Mouse (Mus musculus): Measurements from ENCODE around the gene Il11ra1. TPM values are rescaled to one million over a fixed set of nuclear protein-coding genes. Genes with fewer than 3 reads are reported as not detected.
"Not testable (repeated sequence)": the region's sequence is repeated elsewhere in the genome, so short reads cannot be mapped to it uniquely, and the experiment has no call there.

The Il11ra1 gene
- total and polyA plus RNA-seq, 2 experiments from 2014 or later, result 17.2 to 29.1 TPM

DNA sequence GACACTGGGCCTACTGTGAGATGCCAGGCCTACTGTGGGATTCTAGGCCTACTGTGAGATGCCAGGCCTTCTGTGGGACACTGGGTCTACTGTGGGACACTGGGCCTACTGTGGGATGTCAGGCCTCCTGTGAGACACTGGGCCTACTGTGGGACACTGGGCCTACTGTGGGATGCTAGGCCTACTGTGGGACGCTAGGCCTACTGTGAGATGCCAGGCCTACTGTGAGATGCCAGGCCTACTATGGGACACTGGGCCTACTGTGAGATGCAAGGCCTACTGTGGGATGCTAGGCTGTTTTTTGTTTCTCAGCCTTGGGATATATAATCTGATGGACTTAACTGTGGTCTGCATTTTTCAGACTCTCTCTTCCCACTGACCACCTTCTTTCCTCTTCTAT, 76.1 kb downstream of the Il11ra1 start:
- H3K27ac ChIP-seq (ENCODE audit: low read depth, low read length); ATAC-seq; H3K4me2 ChIP-seq (ENCODE audit: low read depth); H3K9me3 ChIP-seq (ENCODE audit: low read length); DNase-seq; H3K9ac ChIP-seq; H3K4me1 ChIP-seq (ENCODE audit: insufficient read depth); H3K27me3 ChIP-seq (ENCODE audit: insufficient read depth, low read length); H3K36me3 ChIP-seq (ENCODE audit: insufficient read depth); H3K4me3 ChIP-seq (ENCODE audit: low read depth, low read length): not testable (repeated sequence)
- 80% methylated on average over 1 of the region's 1 CpGs for WGBS

DNA sequence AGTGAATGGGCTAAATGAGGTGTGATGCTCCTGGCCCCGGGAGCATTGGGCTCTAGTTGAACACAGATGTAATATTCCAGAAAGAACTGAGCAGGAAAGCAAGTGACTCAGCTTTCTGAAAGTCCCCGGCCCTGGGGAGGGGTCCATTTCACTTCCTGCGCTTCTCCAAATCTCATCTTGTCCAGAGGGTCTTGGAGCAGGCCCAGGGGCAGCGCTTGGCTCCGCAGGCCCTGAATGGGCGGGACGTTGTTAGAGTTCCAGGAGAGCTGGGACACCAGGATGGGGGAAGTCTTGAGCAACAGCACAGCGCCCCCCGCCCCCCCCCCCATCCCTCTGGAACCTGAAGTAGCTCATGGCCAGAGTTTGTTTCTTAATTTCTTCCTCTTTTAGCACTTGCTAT, 81.5 kb downstream of the Il11ra1 start:
- not testable (repeated sequence) for H3K27me3 ChIP-seq (ENCODE audit: insufficient read depth, low read length); H3K4me3 ChIP-seq (ENCODE audit: low read depth, low read length); H3K9ac ChIP-seq; H3K4me1 ChIP-seq (ENCODE audit: insufficient read depth); H3K27ac ChIP-seq (ENCODE audit: low read depth, low read length); DNase-seq; H3K4me2 ChIP-seq (ENCODE audit: low read depth); H3K36me3 ChIP-seq (ENCODE audit: insufficient read depth); ATAC-seq; H3K9me3 ChIP-seq (ENCODE audit: low read length)
- whole genome bisulfite sequencing, result 17% methylated on average over 9 of the region's 9 CpGs

DNA sequence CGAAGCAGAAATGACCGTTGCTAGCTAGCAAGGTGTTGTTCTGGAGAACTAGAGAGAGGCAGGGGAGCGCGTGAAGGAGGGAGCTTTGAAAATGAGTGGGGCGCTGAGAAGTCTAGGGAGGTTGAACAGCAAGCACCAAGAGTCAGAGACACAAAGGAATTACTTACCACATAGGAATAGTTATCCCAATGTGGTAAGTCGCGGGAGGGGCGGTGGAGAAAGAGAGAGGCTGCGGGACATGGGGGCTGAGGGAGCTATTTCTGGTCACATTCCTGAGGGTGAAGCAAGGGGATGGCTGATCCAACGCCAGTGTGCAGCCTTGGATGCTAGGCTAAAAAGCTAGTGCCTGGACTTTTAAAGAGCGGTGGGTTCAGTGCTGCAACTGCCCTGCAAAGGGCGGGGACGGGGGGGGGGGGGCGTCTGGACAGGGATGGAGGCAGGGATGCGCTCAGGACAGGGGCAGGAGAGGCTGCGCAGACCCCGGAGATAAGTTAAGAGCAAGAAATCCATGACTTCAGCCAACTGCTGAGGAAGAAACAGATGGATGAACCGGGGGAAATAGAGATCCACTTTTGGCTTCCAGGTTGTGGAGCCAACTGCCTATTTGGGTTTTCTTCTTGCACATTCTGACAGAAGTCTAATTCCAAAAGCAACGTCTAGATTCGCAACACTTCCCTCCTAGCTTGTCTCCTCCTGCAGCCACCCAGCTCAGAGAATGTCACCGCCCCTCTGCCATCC, 82.1 kb downstream of the Il11ra1 start:
- ATAC-seq, result peak; percentile 36; the same call in 1 of the 2 replicates
- not testable (repeated sequence) for H3K27me3 ChIP-seq (ENCODE audit: insufficient read depth, low read length); DNase-seq; H3K27ac ChIP-seq (ENCODE audit: low read depth, low read length); H3K4me1 ChIP-seq (ENCODE audit: insufficient read depth); H3K9me3 ChIP-seq (ENCODE audit: low read length); H3K36me3 ChIP-seq (ENCODE audit: insufficient read depth); H3K4me3 ChIP-seq (ENCODE audit: low read depth, low read length); H3K9ac ChIP-seq; H3K4me2 ChIP-seq (ENCODE audit: low read depth)
- 18% methylated on average over 13 of the region's 21 CpGs for WGBS

DNA sequence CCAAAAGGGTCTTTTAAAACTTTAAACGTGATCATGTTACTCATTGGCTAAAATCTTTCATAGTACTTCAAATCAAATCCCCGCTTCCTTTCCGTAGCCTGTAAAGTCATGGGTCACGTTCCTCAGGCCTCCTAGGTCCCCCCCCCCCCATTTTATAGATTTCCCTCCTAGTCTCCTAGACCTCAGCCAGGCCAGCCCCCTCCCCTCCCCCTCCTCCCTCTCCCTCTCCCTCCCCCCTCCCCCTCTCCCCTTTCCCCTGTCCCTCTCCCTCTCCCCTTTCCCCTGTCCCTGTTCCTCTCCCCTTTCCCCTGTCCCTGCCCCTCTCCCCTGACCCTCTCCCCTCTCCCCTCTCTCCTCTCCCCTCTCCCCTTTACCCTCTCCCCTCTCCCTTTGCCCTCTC, 82.9 kb downstream of the Il11ra1 start:
- 24% methylated on average over 4 of the region's 4 CpGs for WGBS
- not testable (repeated sequence) for H3K9me3 ChIP-seq (ENCODE audit: low read length); ATAC-seq

DNA sequence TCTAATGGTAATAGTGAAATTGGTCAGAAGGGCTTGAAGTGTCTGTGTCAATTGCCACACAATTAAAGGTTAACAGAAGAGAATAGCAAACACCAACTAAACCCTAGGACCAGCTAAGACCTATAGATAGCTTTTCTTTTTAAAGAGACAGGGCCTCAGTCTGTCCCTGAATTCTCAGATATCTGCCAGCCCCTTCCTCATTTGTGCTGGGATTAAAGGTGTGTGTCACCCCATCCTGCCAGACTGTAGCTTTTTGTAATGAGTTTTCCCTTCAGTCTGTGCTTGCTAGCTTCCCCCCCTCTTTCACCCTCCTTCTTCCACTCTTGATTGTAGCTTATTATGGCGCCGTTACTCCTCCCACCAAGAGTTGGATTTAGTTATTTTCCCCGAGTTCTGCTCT, 83.4 kb downstream of the Il11ra1 start:
- H3K27ac ChIP-seq (ENCODE audit: low read depth, low read length); H3K36me3 ChIP-seq (ENCODE audit: insufficient read depth); H3K9ac ChIP-seq; ATAC-seq; H3K4me3 ChIP-seq (ENCODE audit: low read depth, low read length); H3K9me3 ChIP-seq (ENCODE audit: low read length); DNase-seq; H3K27me3 ChIP-seq (ENCODE audit: insufficient read depth, low read length); H3K4me1 ChIP-seq (ENCODE audit: insufficient read depth); H3K4me2 ChIP-seq (ENCODE audit: low read depth): not testable (repeated sequence)
- WGBS, result 7% methylated on average over 3 of the region's 3 CpGs

More for the DNA sequence above, 82.9 kb downstream of the Il11ra1 start:
- not testable (repeated sequence) for H3K27me3 ChIP-seq (ENCODE audit: insufficient read depth, low read length); H3K27ac ChIP-seq (ENCODE audit: low read depth, low read length); H3K36me3 ChIP-seq (ENCODE audit: insufficient read depth); H3K4me1 ChIP-seq (ENCODE audit: insufficient read depth); DNase-seq; H3K4me2 ChIP-seq (ENCODE audit: low read depth); H3K9ac ChIP-seq; H3K4me3 ChIP-seq (ENCODE audit: low read depth, low read length)

Other genes with a start within 250 kb of the Il11ra1 start
- 2.2 and 4.2 TPM in 2 replicates for gene Kif24, start 235.1 kb upstream of the Il11ra1 start, total RNA-seq (2014; rRNA removed)
- gene Kif24, start 235.1 kb upstream of the Il11ra1 start, polyA plus RNA-seq (2015; fragmentation: Nextera tagmentation; extraction: Ambion mirVana), result 0.78 and 1.8 TPM in 2 replicates
- 56.0 and 80.3 TPM in 2 replicates for gene Nudt2, start 234.8 kb upstream of the Il11ra1 start, total RNA-seq (2014; rRNA removed)
- gene Nudt2, start 234.8 kb upstream of the Il11ra1 start, polyA plus RNA-seq (2015; fragmentation: Nextera tagmentation; extraction: Ambion mirVana), result 95.5 and 101 TPM in 2 replicates
- 14.7 and 16.0 TPM in 2 replicates for gene AI464131, start 196.9 kb upstream of the Il11ra1 start, total RNA-seq (2014; rRNA removed)
- gene AI464131, start 196.9 kb upstream of the Il11ra1 start, polyA plus RNA-seq (2015; fragmentation: Nextera tagmentation; extraction: Ambion mirVana), result 4.7 and 8.2 TPM in 2 replicates
- gene 1110017D15Rik, start 182.7 kb upstream of the Il11ra1 start, total RNA-seq (2014; rRNA removed), result 11.8 and 15.6 TPM in 2 replicates
- 21.1 and 21.7 TPM in 2 replicates for gene 1110017D15Rik, start 182.7 kb upstream of the Il11ra1 start, polyA plus RNA-seq (2015; fragmentation: Nextera tagmentation; extraction: Ambion mirVana)
- gene Fam219a, start 130.5 kb upstream of the Il11ra1 start, total RNA-seq (2014; rRNA removed), result 76.6 and 95.8 TPM in 2 replicates
- 13.8 and 18.6 TPM in 2 replicates for gene Fam219a, start 130.5 kb upstream of the Il11ra1 start, polyA plus RNA-seq (2015; fragmentation: Nextera tagmentation; extraction: Ambion mirVana)
- 2.2 and 4.9 TPM in 2 replicates for gene Dnaic1, start 130.2 kb upstream of the Il11ra1 start, total RNA-seq (2014; rRNA removed)
- gene Dnaic1, start 130.2 kb upstream of the Il11ra1 start, polyA plus RNA-seq (2015; fragmentation: Nextera tagmentation; extraction: Ambion mirVana), result 2.7 and 2.8 TPM in 2 replicates
- 106 and 130 TPM in 2 replicates for gene Enho, start 59.7 kb upstream of the Il11ra1 start, total RNA-seq (2014; rRNA removed)
- gene Enho, start 59.7 kb upstream of the Il11ra1 start, polyA plus RNA-seq (2015; fragmentation: Nextera tagmentation; extraction: Ambion mirVana), result 117 and 122 TPM in 2 replicates
- 24.7 and 25.9 TPM in 2 replicates for gene Cntfr, start 2.9 kb upstream of the Il11ra1 start, total RNA-seq (2014; rRNA removed)
- gene Cntfr, start 2.9 kb upstream of the Il11ra1 start, polyA plus RNA-seq (2015; fragmentation: Nextera tagmentation; extraction: Ambion mirVana), result 13.6 and 14.2 TPM in 2 replicates
- 36.3 and 44.4 TPM in 2 replicates for gene Rpp25l, start 13.5 kb downstream of the Il11ra1 start, total RNA-seq (2014; rRNA removed)
- gene Rpp25l, start 13.5 kb downstream of the Il11ra1 start, polyA plus RNA-seq (2015; fragmentation: Nextera tagmentation; extraction: Ambion mirVana), result 43.0 and 52.0 TPM in 2 replicates
- gene Dctn3, start 23.2 kb downstream of the Il11ra1 start, total RNA-seq (2014; rRNA removed), result 184 and 251 TPM in 2 replicates
- 378 and 438 TPM in 2 replicates for gene Dctn3, start 23.2 kb downstream of the Il11ra1 start, polyA plus RNA-seq (2015; fragmentation: Nextera tagmentation; extraction: Ambion mirVana)
- not detected in 2 replicates for gene Arid3c, start 31.2 kb downstream of the Il11ra1 start, total RNA-seq (2014; rRNA removed)
- 0.14 and 0.15 TPM in 2 replicates for gene Arid3c, start 31.2 kb downstream of the Il11ra1 start, polyA plus RNA-seq (2015; fragmentation: Nextera tagmentation; extraction: Ambion mirVana)
- 42.4 and 43.1 TPM in 2 replicates for gene Galt, start 55.2 kb downstream of the Il11ra1 start, total RNA-seq (2014; rRNA removed)
- 43.4 and 47.3 TPM in 2 replicates for gene Galt, start 55.2 kb downstream of the Il11ra1 start, polyA plus RNA-seq (2015; fragmentation: Nextera tagmentation; extraction: Ambion mirVana)
- 28.4 and 29.8 TPM in 2 replicates for gene Sigmar1, start 56.2 kb downstream of the Il11ra1 start, total RNA-seq (2014; rRNA removed)
- gene Sigmar1, start 56.2 kb downstream of the Il11ra1 start, polyA plus RNA-seq (2015; fragmentation: Nextera tagmentation; extraction: Ambion mirVana), result 32.0 and 39.7 TPM in 2 replicates
- gene Ccl27a, start 74.3 kb downstream of the Il11ra1 start, total RNA-seq (2014; rRNA removed), result 204 and 225 TPM in 2 replicates
- gene Ccl27a, start 74.3 kb downstream of the Il11ra1 start, polyA plus RNA-seq (2015; fragmentation: Nextera tagmentation; extraction: Ambion mirVana), result 289 and 323 TPM in 2 replicates
- gene Gm21541, start 203.6 kb downstream of the Il11ra1 start, total RNA-seq (2014; rRNA removed), result not detected in 2 replicates
- not detected in 2 replicates for gene Gm21541, start 203.6 kb downstream of the Il11ra1 start, polyA plus RNA-seq (2015; fragmentation: Nextera tagmentation; extraction: Ambion mirVana)
- gene Gm20878, start 241.6 kb downstream of the Il11ra1 start, total RNA-seq (2014; rRNA removed), result 14.5 and 16.8 TPM in 2 replicates
- 6.7 and 10.5 TPM in 2 replicates for gene Gm20878, start 241.6 kb downstream of the Il11ra1 start, polyA plus RNA-seq (2015; fragmentation: Nextera tagmentation; extraction: Ambion mirVana)

Measured in forebrain, postnatal 0 days (tissue).